Mouse (Mus musculus) brain, embryonic 14.5 days (tissue): ENCODE results near the gene Mypop. TPM values are rescaled to one million over a fixed set of nuclear protein-coding genes. Genes with fewer than 3 reads are reported as not detected.

Experiments used
- DNase-seq: peaks from one replicate; pipeline ENCODE4 v3.0.0-alpha.2; 2011; ENCODE audit warnings: low read depth
- CTCF ChIP-seq: fragments of 200-500 bp; IDR thresholded peaks from 2 replicates; pipeline ENCODE4 v1.5.1; 2012; ENCODE audit warnings: inconsistent platforms, mild to moderate bottlenecking, moderate library complexity, borderline replicate concordance; ENCODE audit not compliant: insufficient read depth, insufficient read length; ENCODE audit errors: extremely low read depth
- POLR2A ChIP-seq: fragments of 200-500 bp; IDR thresholded peaks from 2 replicates; pipeline ENCODE4 v1.6.1; 2012; ENCODE audit warnings: mild to moderate bottlenecking, inconsistent platforms, borderline replicate concordance; ENCODE audit not compliant: poor library complexity, insufficient read depth, insufficient read length, severe bottlenecking; ENCODE audit errors: extremely low read depth
- polyA plus RNA-seq: library from polyadenylated mRNA; depleted of rRNA; stranded (reverse); fragments of >200 nt; gene quantifications from 2 replicates; pipeline ENCODE4 v1.2.3, GENCODE M21; 2012; rRNA removed

The Mypop gene
- polyA plus RNA-seq, result 14.2 and 16.1 TPM in 2 replicates

DNA sequence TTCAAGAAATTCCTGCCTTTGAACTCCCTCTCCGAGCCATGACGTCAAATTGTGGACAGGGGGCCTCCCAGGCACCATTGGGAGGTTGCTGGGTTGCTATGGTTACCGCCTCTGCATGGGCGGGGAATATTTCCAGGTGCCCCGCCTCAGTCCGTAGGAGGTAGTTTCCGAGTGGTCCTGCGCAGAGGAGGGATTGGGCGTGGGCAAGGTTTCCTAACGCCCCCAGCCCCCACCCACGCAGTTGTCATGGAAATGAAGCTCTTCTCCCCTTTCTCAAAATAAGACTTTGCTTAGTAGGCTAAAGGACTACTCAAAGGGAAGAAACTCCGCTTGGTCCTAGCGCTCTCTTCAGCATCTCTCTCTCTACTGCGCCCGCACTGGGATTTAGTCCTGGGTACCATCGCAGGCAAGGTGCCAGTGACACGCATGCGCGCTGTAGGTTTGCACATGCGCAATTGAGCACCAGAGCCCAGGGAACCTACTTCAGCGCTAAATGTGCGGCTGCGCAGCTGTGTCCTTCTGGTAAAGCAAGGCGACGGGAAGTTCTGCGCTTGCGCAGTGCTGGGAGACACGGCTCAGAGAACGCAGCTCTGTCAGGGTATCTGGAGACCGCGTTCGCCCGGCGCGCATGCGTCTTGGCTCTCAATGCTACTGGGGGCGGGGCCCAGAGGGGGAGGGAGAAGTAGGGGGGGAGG is at the start of gene Mypop:
Gene Mypop, plus strand, starts transcription at position 645 of the 695 bp plus-strand sequence.
- peak; percentile 100 for DNase-seq
- peak; percentile 64; the same call in 1 of the 2 replicates for TF ChIP-seq POLR2A
- no peak for TF ChIP-seq CTCF

GRCm38 (mm10) chr7:18942376-18942775 is 48.7 kb upstream of the Mypop start:
- TF ChIP-seq POLR2A, result no peak
- TF ChIP-seq CTCF, result no peak
- peak; percentile 90 for DNase-seq

DNA sequence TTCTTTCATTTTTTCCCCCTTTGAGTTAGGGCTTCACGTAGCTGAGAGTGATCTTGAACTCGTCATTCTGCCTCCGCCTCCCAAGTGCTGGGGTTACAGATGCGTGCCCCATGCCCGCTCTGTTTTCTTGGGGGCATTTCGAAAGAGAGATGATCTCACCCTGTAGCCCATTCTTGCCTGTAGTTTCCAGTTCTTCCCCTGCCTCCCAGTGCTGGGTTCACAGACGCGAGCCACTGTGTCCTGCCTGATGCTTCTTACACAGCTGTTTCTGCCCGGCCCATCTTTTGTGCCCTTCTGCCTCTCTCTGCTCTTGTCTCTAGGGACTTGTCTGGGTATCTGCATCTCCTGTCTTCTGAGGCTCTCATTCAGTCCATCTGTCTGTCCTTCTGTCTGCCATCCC is 48.2 kb upstream of the Mypop start:
- no peak for TF ChIP-seq POLR2A
- no peak for TF ChIP-seq CTCF
- DNase-seq, result peak; percentile 40

GRCm38 (mm10) chr7:18948151-18948550 is 42.9 kb upstream of the Mypop start:
- no peak for DNase-seq
- TF ChIP-seq CTCF (no peak), POLR2A (no peak)

GRCm38 (mm10) chr7:18949781-18950522 is 41.1 kb upstream of the Mypop start:
- TF ChIP-seq CTCF, result no peak
- no peak for TF ChIP-seq POLR2A
- DNase-seq, result peak; percentile 98

- TF ChIP-seq POLR2A (no peak), CTCF (no peak)
- DNase-seq, result peak; percentile 89
These were observed 40.3 kb upstream of the Mypop start for GRCm38 (mm10) chr7:18950523-18951315.

GRCm38 (mm10) chr7:18951397-18951796 is 39.6 kb upstream of the Mypop start:
- DNase-seq, result no peak
- no peak for TF ChIP-seq CTCF
- no peak for TF ChIP-seq POLR2A

- DNase-seq, result peak; percentile 79
- 0 out of 2 replicates have a peak, but pooled peaks have one; percentile 12 for TF ChIP-seq CTCF
- no peak for TF ChIP-seq POLR2A
These were observed 33.3 kb upstream of the Mypop start for GRCm38 (mm10) chr7:18957569-18958383.

GRCm38 (mm10) chr7:18958384-18958766 is 32.7 kb upstream of the Mypop start:
- DNase-seq, result peak; percentile 31
- TF ChIP-seq CTCF (no peak), POLR2A (no peak)

DNA sequence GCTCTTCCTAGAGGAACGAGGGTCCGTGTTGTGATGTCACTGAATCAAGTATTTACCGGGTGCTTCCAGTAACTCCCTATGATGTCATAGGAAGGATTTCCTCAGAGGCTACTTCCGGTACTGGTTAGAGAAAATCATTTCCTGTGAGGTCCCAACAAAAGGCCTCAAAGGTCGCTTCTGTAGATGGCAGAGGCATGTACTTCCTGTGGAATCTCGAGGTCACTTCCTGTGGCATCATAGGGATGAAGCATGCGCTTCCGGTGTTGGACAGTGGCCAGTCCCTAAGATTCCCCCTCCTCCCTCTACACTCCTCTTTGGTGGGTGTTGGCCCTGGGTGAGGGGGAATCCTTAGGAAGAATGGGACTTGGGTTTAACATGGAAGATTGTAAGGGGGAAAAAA is 31.6 kb upstream of the Mypop start:
- no peak for DNase-seq

DNA sequence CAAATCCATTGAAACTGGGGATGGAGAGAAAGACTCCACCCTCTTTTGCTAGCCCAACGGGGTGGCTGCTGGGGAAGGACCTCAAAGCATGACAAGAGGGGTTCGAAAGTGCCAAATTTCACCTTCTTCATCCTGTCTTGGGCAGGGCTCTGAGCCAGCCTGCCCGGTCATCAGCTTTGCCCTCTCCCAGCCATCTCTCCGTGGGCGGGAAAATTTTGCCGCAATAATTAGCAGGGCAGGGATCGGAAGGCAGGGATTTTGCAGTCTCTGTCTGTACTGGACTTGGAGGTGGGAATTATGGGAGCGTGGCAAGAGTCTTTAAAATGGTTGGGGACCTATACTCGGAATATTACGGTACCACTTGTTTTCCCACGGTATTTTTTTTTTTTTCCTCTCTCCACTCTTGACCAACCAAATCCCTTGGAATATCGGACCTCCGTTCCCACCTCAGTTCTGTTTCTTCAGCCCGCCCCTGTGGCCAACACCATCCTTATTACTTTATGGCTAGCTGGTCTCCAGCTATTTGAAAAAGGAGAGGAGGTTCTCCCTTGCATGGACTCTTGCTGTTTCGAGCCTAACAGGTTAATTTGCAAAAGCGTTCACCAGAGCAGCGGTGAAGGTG is 28.8 kb upstream of the Mypop start:
- no peak for TF ChIP-seq CTCF
- TF ChIP-seq POLR2A, result no peak
- peak; percentile 74 for DNase-seq

More for the DNA sequence above, 31.6 kb upstream of the Mypop start:
- TF ChIP-seq POLR2A (no peak), CTCF (no peak)

GRCm38 (mm10) chr7:18962795-18963194 is 28.2 kb upstream of the Mypop start:
- TF ChIP-seq POLR2A, result no peak
- TF ChIP-seq CTCF, result no peak
- DNase-seq, result no peak
